Mouse (Mus musculus): ENCODE results near the gene Srd5a1.
"Not testable (repeated sequence)": the region's sequence is repeated elsewhere in the genome, so short reads cannot be mapped to it uniquely, and the experiment has no call there.

The Srd5a1 gene

GRCm38 (mm10) chr13:69623843-69624242, 12.6 kb upstream of the Srd5a1 start:
- DNase-seq = no peak

- no peak for DNase-seq
These were observed 5.5 kb upstream of the Srd5a1 start for GRCm38 (mm10) chr13:69616716-69617115.

GRCm38 (mm10) chr13:69612175-69612544, 918 bp upstream of the Srd5a1 start:
- DNase-seq = no peak

GRCm38 (mm10) chr13:69610751-69611397, 368 bp downstream of the Srd5a1 start:
- peak; percentile 79 to 83 for DNase-seq

- DNase-seq = no peak
These were observed 2.5 kb downstream of the Srd5a1 start for GRCm38 (mm10) chr13:69608734-69609133.

- no peak for DNase-seq
These were observed 6.6 kb downstream of the Srd5a1 start for GRCm38 (mm10) chr13:69604670-69605069.

GRCm38 (mm10) chr13:69601321-69601720, 9.9 kb downstream of the Srd5a1 start:
- DNase-seq = peak in 1 of 2 experiments; percentile 18

- DNase-seq = not testable (repeated sequence)
These were observed 10.4 kb downstream of the Srd5a1 start for GRCm38 (mm10) chr13:69600863-69601262.

- DNase-seq = no peak
These were observed 12.4 kb downstream of the Srd5a1 start for GRCm38 (mm10) chr13:69598867-69599266.

GRCm38 (mm10) chr13:69596515-69596914, 14.7 kb downstream of the Srd5a1 start:
- no peak for DNase-seq

- DNase-seq = no peak
These were observed 15.3 kb downstream of the Srd5a1 start for GRCm38 (mm10) chr13:69595911-69596310.

GRCm38 (mm10) chr13:69594577-69595256, 16.5 kb downstream of the Srd5a1 start:
- no peak for DNase-seq

GRCm38 (mm10) chr13:69593453-69593852, 17.8 kb downstream of the Srd5a1 start:
- DNase-seq = no peak

- DNase-seq = no peak
These were observed 19.0 kb downstream of the Srd5a1 start for GRCm38 (mm10) chr13:69592226-69592625.

- no peak for DNase-seq
These were observed 19.9 kb downstream of the Srd5a1 start for GRCm38 (mm10) chr13:69591338-69591737.

- DNase-seq = no peak
These were observed 23.0 kb downstream of the Srd5a1 start for GRCm38 (mm10) chr13:69588263-69588662.

GRCm38 (mm10) chr13:69587849-69588248, 23.4 kb downstream of the Srd5a1 start:
- DNase-seq = no peak

- no peak for DNase-seq
These were observed 24.9 kb downstream of the Srd5a1 start for GRCm38 (mm10) chr13:69586337-69586736.

GRCm38 (mm10) chr13:69585828-69586227, 25.4 kb downstream of the Srd5a1 start:
- DNase-seq = no peak

GRCm38 (mm10) chr13:69583591-69583990, 27.7 kb downstream of the Srd5a1 start:
- DNase-seq = no peak

GRCm38 (mm10) chr13:69582411-69582810, 28.8 kb downstream of the Srd5a1 start:
- DNase-seq = no peak

GRCm38 (mm10) chr13:69577181-69577834, 33.9 kb downstream of the Srd5a1 start:
- peak in 1 of 2 experiments; percentile 35 for DNase-seq

GRCm38 (mm10) chr13:69576676-69577075, 34.6 kb downstream of the Srd5a1 start:
- DNase-seq = peak; percentile 81 to 84

- no peak for DNase-seq
These were observed 38.6 kb downstream of the Srd5a1 start for GRCm38 (mm10) chr13:69572594-69572993.

Data from cerebellum, postnatal 10 days (tissue).